Mouse (Mus musculus) heart, adult 2 months (tissue): ENCODE data around the gene Trmt6. TPM values are rescaled to one million over a fixed set of nuclear protein-coding genes. Genes with fewer than 3 reads are reported as not detected.
A peak's percentile ranks its signal among the peaks of the same experiment; 100 is the strongest.

Source experiments
- DNase-seq, 2 experiments: peaks; one replicate each; pipeline ENCODE4 v3.0.0; 2021
- H3K27ac ChIP-seq: fragments of 200-600 bp; 2 replicates; pipeline ENCODE4 v1.8.1; 2022
- H3K27me3 ChIP-seq: fragments of 200-500 bp; 2 replicates; pipeline ENCODE4 v1.6.1; 2012; ENCODE audit warnings: mild to moderate bottlenecking, low read length, inconsistent platforms, mixed read lengths; ENCODE audit not compliant: control insufficient read depth, insufficient read depth
- H3K36me3 ChIP-seq: fragments of 200-500 bp; 2 replicates; pipeline ENCODE4 v1.6.1; 2012; ENCODE audit warnings: low read length, inconsistent platforms; ENCODE audit not compliant: control insufficient read depth, insufficient read depth
- H3K4me1 ChIP-seq: fragments of 200-500 bp; 2 replicates; pipeline ENCODE4 v1.6.1; 2011; ENCODE audit warnings: low read length; ENCODE audit not compliant: control insufficient read depth, insufficient read depth
- H3K4me3 ChIP-seq: fragments of 200-600 bp; 2 replicates; pipeline ENCODE4 v1.8.1; 2022
- H3K79me2 ChIP-seq: fragments of 200-500 bp; replicated peaks from 2 replicates; pipeline ENCODE4 v1.6.1; 2012; ENCODE audit warnings: mild to moderate bottlenecking, inconsistent platforms, low read length, moderate library complexity, mixed read lengths; ENCODE audit not compliant: control insufficient read depth, insufficient read depth
- H3K9ac ChIP-seq: fragments of 200-500 bp; 2 replicates; pipeline ENCODE4 v1.6.1; 2012; ENCODE audit warnings: low read depth, mild to moderate bottlenecking, control low read depth, inconsistent platforms, low read length, mixed read lengths
- CTCF ChIP-seq: fragments of 200-600 bp; IDR thresholded peaks from 2 replicates; pipeline ENCODE4 v1.8.1; 2022; ENCODE audit warnings: antibody characterized with exemption, mild to moderate bottlenecking, moderate library complexity
- EP300 ChIP-seq: fragments of 200-500 bp; IDR thresholded peaks from 2 replicates; pipeline ENCODE4 v1.6.1; 2011; ENCODE audit warnings: low read depth, low read length, control low read depth; ENCODE audit not compliant: insufficient read depth
- POLR2A ChIP-seq: fragments of 200-500 bp; IDR thresholded peaks from 2 replicates; pipeline ENCODE4 v1.6.1; 2011; ENCODE audit warnings: mild to moderate bottlenecking, low read depth, low read length, control low read depth; ENCODE audit not compliant: insufficient read depth
- WGBS: fragments of 180-500 bp; shearing (Covaris S2); methylation state at CpG from one replicate; pipeline ENCODE4 v1.1.7; 2018; 5-methylcytosine and 5-hydroxymethylcytosine counted together
- intact Hi-C: fragments of 180-260 bp; cut with DNase I; formaldehyde crosslinking; loops from one replicate; pipeline ENCODE4 v1.15.1; 2025
- polyA plus RNA-seq: library from polyadenylated mRNA; depleted of rRNA; stranded (reverse); fragments of >200 nt; gene quantifications from 2 replicates; pipeline ENCODE4 v1.2.3, GENCODE M21; 2012
- total RNA-seq, 2 experiments: library from RNA; stranded (reverse); gene quantifications; 2 replicates each; pipeline ENCODE4 v1.2.3; 2021

Trmt6 gene
- total and polyA plus RNA-seq, 3 experiments, result 1.9 to 6.7 (median 5.2) TPM

- no peaks in the 10 kb centered on the region for H3K27me3 ChIP-seq
- H3K27ac ChIP-seq, result no peak overlapping the region
- no peak for DNase-seq
- H3K9ac ChIP-seq, result no peak overlapping the region
- H3K4me1 ChIP-seq, result no peaks in the 10 kb centered on the region
- no peaks in the 10 kb centered on the region for H3K79me2 ChIP-seq
- H3K36me3 ChIP-seq, result no peaks in the 10 kb centered on the region
- no peak overlapping the region for H3K4me3 ChIP-seq
- WGBS, result 79% methylated on average over 7 of the region's 7 CpGs
- intact Hi-C loops, result no loop called here
- TF ChIP-seq EP300, result no peak
- no peak for TF ChIP-seq CTCF
- no peak for TF ChIP-seq POLR2A
Observed at GRCm38 (mm10) chr2:132794204-132794586, 21.7 kb downstream of the Trmt6 start.

- TF ChIP-seq CTCF, result no peak
- no peak for TF ChIP-seq EP300
- intact Hi-C loops, result no loop called here
- 74% methylated on average over 19 of the region's 19 CpGs for WGBS
Observed at GRCm38 (mm10) chr2:132793441-132794203, 22.2 kb downstream of the Trmt6 start.

GRCm38 (mm10) chr2:132784039-132784438, 31.8 kb downstream of the Trmt6 start:
- no peak for DNase-seq
- peaks cover 2% of the 10 kb centered on the region; the same call in 1 of the 2 replicates for H3K27me3 ChIP-seq
- no peaks in the 10 kb centered on the region for H3K79me2 ChIP-seq
- no peak overlapping the region for H3K9ac ChIP-seq
- no peaks in the 10 kb centered on the region for H3K4me1 ChIP-seq
- H3K36me3 ChIP-seq, result no peaks in the 10 kb centered on the region
- intact Hi-C loops, result no loop called here
- no peak overlapping the region for H3K27ac ChIP-seq
- H3K4me3 ChIP-seq, result no peak overlapping the region
- TF ChIP-seq POLR2A (no peak), EP300 (no peak), CTCF (no peak)
- 77% methylated on average over 6 of the region's 6 CpGs for WGBS

More at GRCm38 (mm10) chr2:132793441-132794203, 22.2 kb downstream of the Trmt6 start:
- Histone ChIP-seq H3K36me3 (no peaks in the 10 kb centered on the region), H3K27ac (no peak overlapping the region), H3K9ac (no peak overlapping the region), H3K4me1 (no peaks in the 10 kb centered on the region), H3K27me3 (no peaks in the 10 kb centered on the region), H3K4me3 (no peak overlapping the region), H3K79me2 (no peaks in the 10 kb centered on the region)
- DNase-seq, result no peak

- Histone ChIP-seq H3K4me3 (no peak overlapping the region), H3K36me3 (no peaks in the 10 kb centered on the region), H3K9ac (no peak overlapping the region), H3K27ac (no peak overlapping the region), H3K79me2 (no peaks in the 10 kb centered on the region), H3K4me1 (no peaks in the 10 kb centered on the region), H3K27me3 (peaks cover 2% of the 10 kb centered on the region; the same call in 1 of the 2 replicates)
- TF ChIP-seq POLR2A (no peak), EP300 (0 out of 2 replicates have a peak, but pooled peaks have one; percentile 30)
- DNase-seq, result peak; percentile 81 to 84
- 1% methylated on average over 40 of the region's 41 CpGs for WGBS
- intact Hi-C loops, result no loop called here
Observed at GRCm38 (mm10) chr2:132781439-132782068, 34.3 kb downstream of the Trmt6 start.

- Histone ChIP-seq H3K36me3 (no peaks in the 10 kb centered on the region), H3K4me1 (no peaks in the 10 kb centered on the region), H3K27me3 (peaks cover 2% of the 10 kb centered on the region; the same call in 1 of the 2 replicates), H3K9ac (no peak within 1 kb of the TSS), H3K79me2 (no peaks in the 10 kb centered on the region), H3K4me3 (no peak within 1 kb of the TSS), H3K27ac (no peak within 1 kb of the TSS)
- DNase-seq, result no peak
- TF ChIP-seq CTCF (no peak), EP300 (no peak), POLR2A (no peak)
- WGBS, result 10% methylated on average over 4 of the region's 4 CpGs
- intact Hi-C loops, result no loop called here
Observed at GRCm38 (mm10) chr2:132780978-132781377, 34.9 kb downstream of the Trmt6 start, which contains the start of gene Chgb. Gene Chgb (plus strand): TSS chr2:132781278.

- intact Hi-C loops, result no loop called here
- Histone ChIP-seq H3K27me3 (no peaks in the 10 kb centered on the region), H3K36me3 (no peaks in the 10 kb centered on the region), H3K4me3 (no peak overlapping the region), H3K4me1 (no peaks in the 10 kb centered on the region), H3K27ac (no peak overlapping the region), H3K79me2 (no peaks in the 10 kb centered on the region), H3K9ac (no peak overlapping the region)
- 42% methylated on average over 1 of the region's 1 CpGs for WGBS
- no peak for DNase-seq
- TF ChIP-seq EP300 (no peak), POLR2A (no peak), CTCF (no peak)
Observed at GRCm38 (mm10) chr2:132770822-132771221, 45.0 kb downstream of the Trmt6 start.
